Mouse (Mus musculus) bone marrow macrophage, adult 2 months (primary cell): ENCODE results near the gene Mgst3. TPM values are rescaled to one million over a fixed set of nuclear protein-coding genes. Genes with fewer than 3 reads are reported as not detected.
"Not testable (repeated sequence)": the region's sequence is repeated elsewhere in the genome, so short reads cannot be mapped to it uniquely, and the experiment has no call there.

Source experiments
- H3K27ac ChIP-seq: 2 replicates; pipeline ENCODE4 v1.5.1; 2012; ENCODE audit warnings: low read depth, low read length; ENCODE audit not compliant: insufficient read depth
- H3K4me1 ChIP-seq: 2 replicates; pipeline ENCODE4 v1.6.1; 2012; ENCODE audit warnings: low read length; ENCODE audit not compliant: control insufficient read depth, insufficient read depth
- H3K4me3 ChIP-seq: 2 replicates; pipeline ENCODE4 v1.5.1; 2012; ENCODE audit warnings: mild to moderate bottlenecking, low read length, moderate library complexity; ENCODE audit not compliant: insufficient read depth
- CTCF ChIP-seq: IDR thresholded peaks from 2 replicates; pipeline ENCODE4 v1.5.1; 2012; ENCODE audit warnings: low read depth, mild to moderate bottlenecking, low read length, moderate library complexity
- POLR2A ChIP-seq: IDR thresholded peaks from 2 replicates; pipeline ENCODE4 v1.6.1; 2012; ENCODE audit warnings: mild to moderate bottlenecking, low read depth, low read length, borderline replicate concordance
- polyA plus RNA-seq: library from polyadenylated mRNA; stranded (reverse); fragments of >200 nt; gene quantifications from 2 replicates; pipeline ENCODE4 v1.2.4, GENCODE M21; 2012; ENCODE audit not compliant: missing spikeins, insufficient read depth, insufficient read length

The Mgst3 gene
- polyA plus RNA-seq, 1 experiment: 44.5 TPM

DNA sequence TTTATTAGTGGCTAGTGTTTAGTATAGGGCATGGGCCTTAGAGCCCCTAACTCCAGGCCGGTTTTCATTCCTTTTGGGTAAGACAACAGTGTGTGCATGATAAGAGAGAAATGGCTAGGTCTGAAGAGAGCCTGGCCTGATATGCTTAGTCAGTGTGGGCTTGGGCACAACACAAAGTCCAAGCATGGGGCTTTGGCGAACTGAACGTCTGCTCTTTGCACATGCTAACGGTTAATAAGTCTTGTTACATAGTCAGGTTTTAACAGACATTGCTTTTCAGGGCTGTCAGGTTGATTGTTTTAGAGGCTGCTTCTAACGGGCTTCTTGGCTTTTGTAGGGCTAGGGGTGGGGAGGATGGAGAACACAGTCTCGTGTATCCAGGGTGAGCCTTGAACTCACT is 27.0 kb downstream of the Mgst3 start:
- H3K4me3 ChIP-seq: no peak overlapping the region
- no peak overlapping the region for H3K27ac ChIP-seq
- H3K4me1 ChIP-seq: no peaks in the 10 kb centered on the region
- TF ChIP-seq CTCF (no peak), POLR2A (no peak)

DNA sequence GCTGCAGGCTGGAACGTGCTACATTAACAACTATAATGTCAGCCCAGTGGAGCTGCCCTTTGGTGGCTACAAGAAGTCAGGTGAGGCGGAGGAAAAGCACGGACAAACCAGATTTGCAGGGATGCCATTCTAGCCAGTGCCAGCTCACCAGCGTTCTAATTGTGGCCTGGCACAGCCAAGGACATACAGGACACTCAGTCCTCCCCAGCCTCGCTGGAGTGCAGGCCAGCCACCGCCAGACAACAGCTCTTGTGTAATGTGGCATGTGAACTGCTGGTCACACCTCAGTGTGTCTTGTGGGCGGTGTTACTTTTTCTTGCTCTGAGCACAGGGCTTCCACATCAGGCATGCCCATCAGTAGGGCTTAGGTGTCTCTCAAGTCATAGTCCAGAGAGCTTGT is 27.8 kb downstream of the Mgst3 start:
- no peak for TF ChIP-seq POLR2A
- TF ChIP-seq CTCF: no peak
- Histone ChIP-seq H3K4me1 (no peaks in the 10 kb centered on the region), H3K27ac (no peak overlapping the region), H3K4me3 (no peak overlapping the region)

GRCm38 (mm10) chr1:167363322-167363721 is 30.3 kb downstream of the Mgst3 start:
- H3K27ac ChIP-seq: no peak overlapping the region
- TF ChIP-seq POLR2A: no peak
- TF ChIP-seq CTCF: no peak
- no peak overlapping the region for H3K4me3 ChIP-seq
- H3K4me1 ChIP-seq: no peaks in the 10 kb centered on the region

GRCm38 (mm10) chr1:167362819-167363218 is 30.8 kb downstream of the Mgst3 start:
- no peak overlapping the region for H3K4me3 ChIP-seq
- H3K27ac ChIP-seq: no peak overlapping the region
- no peaks in the 10 kb centered on the region for H3K4me1 ChIP-seq
- TF ChIP-seq POLR2A: no peak
- TF ChIP-seq CTCF: no peak

- no peak overlapping the region for H3K4me3 ChIP-seq
- H3K4me1 ChIP-seq: no peaks in the 10 kb centered on the region
- no peak overlapping the region for H3K27ac ChIP-seq
- TF ChIP-seq CTCF: no peak
- no peak for TF ChIP-seq POLR2A
Measured at GRCm38 (mm10) chr1:167360268-167360667, 33.4 kb downstream of the Mgst3 start.

DNA sequence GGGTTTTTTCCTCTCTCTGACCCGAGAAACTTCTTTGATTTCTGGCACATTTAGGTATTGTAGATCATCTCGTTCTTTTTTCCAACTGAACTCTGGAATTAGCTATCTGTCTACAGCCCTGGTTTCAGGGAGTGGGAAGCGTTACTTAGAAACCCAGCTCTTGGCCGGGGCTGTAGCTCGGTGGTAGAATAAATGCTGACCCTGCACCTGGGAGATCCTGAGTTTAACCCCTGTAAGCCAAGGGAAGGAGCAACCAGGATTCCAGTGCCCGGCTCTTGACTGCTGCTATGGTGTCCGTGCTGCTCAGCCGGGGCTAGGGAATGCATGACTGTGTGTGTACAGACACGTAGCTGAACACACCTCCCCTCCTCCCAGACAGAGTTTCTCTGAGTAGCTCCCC is 34.9 kb downstream of the Mgst3 start:
- Histone ChIP-seq H3K4me1 (no peaks in the 10 kb centered on the region), H3K4me3 (no peak overlapping the region), H3K27ac (no peak overlapping the region)
- TF ChIP-seq POLR2A (no peak), CTCF (no peak)

DNA sequence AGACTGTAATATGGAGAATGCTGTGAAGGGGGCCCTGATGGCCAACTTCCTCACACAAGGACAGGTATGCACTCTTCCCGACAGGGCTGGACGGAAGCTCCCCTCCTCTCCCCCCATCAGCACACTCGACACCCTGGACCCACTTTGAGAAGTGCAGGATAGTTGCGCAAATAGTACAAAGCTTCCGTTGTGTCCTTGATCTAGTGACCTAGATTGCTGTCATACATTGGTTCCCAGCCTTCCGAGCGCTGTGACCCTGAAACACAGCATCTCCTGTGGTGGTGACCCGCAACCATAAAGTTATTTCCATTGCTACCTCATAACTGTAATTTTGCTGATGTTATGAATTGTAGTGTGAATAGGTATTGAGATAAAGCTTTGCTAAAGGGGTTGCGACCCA is 36.3 kb downstream of the Mgst3 start:
- Histone ChIP-seq H3K27ac (no peak overlapping the region), H3K4me3 (no peak overlapping the region), H3K4me1 (no peaks in the 10 kb centered on the region)
- TF ChIP-seq POLR2A (no peak), CTCF (no peak)

- no peak overlapping the region for H3K27ac ChIP-seq
- TF ChIP-seq CTCF: no peak
- no peak for TF ChIP-seq POLR2A
- H3K4me3 ChIP-seq: no peak overlapping the region
- peaks cover 3% of the 10 kb centered on the region for H3K4me1 ChIP-seq
Measured at GRCm38 (mm10) chr1:167352403-167352802, 41.2 kb downstream of the Mgst3 start.

- TF ChIP-seq CTCF (no peak), POLR2A (no peak)
- Histone ChIP-seq H3K27ac (peak overlapping the region; percentile 84), H3K4me3 (peak overlapping the region; percentile 95), H3K4me1 (peaks cover 3% of the 10 kb centered on the region)
Measured at GRCm38 (mm10) chr1:167350597-167351415, 42.8 kb downstream of the Mgst3 start.

- TF ChIP-seq POLR2A: no peak
- TF ChIP-seq CTCF: no peak
- Histone ChIP-seq H3K27ac (peak within 1 kb of the TSS; percentile 84), H3K4me3 (peak within 1 kb of the TSS; percentile 95), H3K4me1 (peaks cover 3% of the 10 kb centered on the region)
Measured at GRCm38 (mm10) chr1:167349815-167350596, 43.6 kb downstream of the Mgst3 start, which contains the start of gene Aldh9a1. TSS of gene Aldh9a1 (plus strand) at chr1:167349991.

- Histone ChIP-seq H3K4me3 (peak overlapping the region; percentile 95; the same call in 1 of the 2 replicates), H3K27ac (peak overlapping the region; percentile 3; the same call in 1 of the 2 replicates)
- H3K4me1 ChIP-seq: not testable (repeated sequence)
Measured at GRCm38 (mm10) chr1:167349206-167349605, 44.4 kb downstream of the Mgst3 start.

DNA sequence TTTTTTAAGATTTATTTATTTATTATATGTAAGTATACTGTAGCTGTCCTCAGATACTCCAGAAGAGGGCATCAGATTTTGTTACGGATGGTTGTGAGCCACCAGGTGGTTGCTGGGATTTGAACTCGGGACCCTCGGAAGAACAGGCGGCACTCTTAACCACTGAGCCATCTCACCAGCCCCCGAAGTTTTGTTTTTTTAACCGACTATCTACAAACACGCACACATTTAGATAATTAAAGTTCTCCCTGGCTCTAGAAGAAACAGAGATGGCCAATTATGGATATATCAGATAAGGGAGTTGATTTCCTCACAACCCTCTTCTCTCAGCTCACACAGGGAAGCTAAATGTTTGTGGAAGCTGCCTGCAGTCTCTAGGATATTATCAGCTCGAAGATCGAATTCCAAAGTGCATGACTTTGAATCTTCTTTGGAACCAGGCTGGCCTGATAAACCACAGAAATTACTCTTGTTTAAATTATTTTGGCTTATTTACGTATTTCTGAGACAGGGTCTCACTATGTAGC is 47.6 kb downstream of the Mgst3 start:
- not testable (repeated sequence) for H3K27ac ChIP-seq, H3K4me3 ChIP-seq
- H3K4me1 ChIP-seq: peaks cover 13% of the 10 kb centered on the region
